Mouse (Mus musculus) myocyte (in vitro differentiated cells): Measurements from ENCODE around the gene Slc22a21.

Experiments used
- CEBPB ChIP-seq: IDR thresholded peaks from 2 replicates; pipeline ENCODE4 v1.6.1; 2011; ENCODE audit warnings: mild to moderate bottlenecking, moderate library complexity; ENCODE audit not compliant: poor library complexity, insufficient read depth, severe bottlenecking
- MAX ChIP-seq: IDR thresholded peaks from one replicate; pipeline ENCODE4 v1.6.1; 2011; ENCODE audit warnings: low read depth, mild to moderate bottlenecking, control low read depth
- POLR2A ChIP-seq: IDR thresholded peaks from one replicate; pipeline ENCODE4 v1.6.1; 2011; ENCODE audit warnings: low read depth, mild to moderate bottlenecking, control low read depth, moderate library complexity; ENCODE audit not compliant: insufficient read length
- TCF12 ChIP-seq: IDR thresholded peaks from one replicate; pipeline ENCODE4 v1.6.1; 2011; ENCODE audit warnings: mild to moderate bottlenecking, control low read depth; ENCODE audit not compliant: poor library complexity, insufficient read depth, severe bottlenecking
- TCF3 ChIP-seq: IDR thresholded peaks from one replicate; pipeline ENCODE4 v1.6.1; 2011; ENCODE audit warnings: low read depth, control low read depth; ENCODE audit not compliant: insufficient read length

GRCm38 (mm10) chr11:53931091-53931943 lies 48.8 kb downstream of the Slc22a21 start:
- TF ChIP-seq MAX (no peak), POLR2A (no peak), TCF3 (no peak), TCF12 (no peak), CEBPB (no peak)
